12 mouse cellular contexts compared by ENCODE assay signal in genomic region chr17:56003000-56003399, GRCm38 (mm10).
"Had no signal": no experiment of that assay in that cellular context is flagged by ENCODE, and none has a peak within 500 bp of the region (broad histone marks: within the 10 kb centered on the region; RNA-seq: fewer than 3 reads in every experiment).

No protein-coding gene starts in this region.

- DNase-seq: kidney, postnatal 10 days; kidney, postnatal 36 days; left cerebral cortex, postnatal 4 days; liver, postnatal 0 days; lung, embryonic 14.5 days; right cerebral cortex, adult 18-20 months; right cerebral cortex, postnatal 14 days; right cerebral cortex, postnatal 4 days; thymus, adult 2 months; thymus, postnatal 14 days had no signal

- ATAC-seq: liver, postnatal 0 days; lung, postnatal 0 days; midbrain, embryonic 15.5 days had no signal
